Mouse (Mus musculus) left cerebral cortex, adult 11 months (tissue): ENCODE data around the gene Kctd11.
"Not testable (repeated sequence)": the region's sequence is repeated elsewhere in the genome, so short reads cannot be mapped to it uniquely, and the experiment has no call there.

Experiments used
- DNase-seq: peaks from one replicate; pipeline ENCODE4 v3.0.0; 2022; ENCODE audit warnings: low spot score

The Kctd11 gene

GRCm38 (mm10) chr11:69881787-69882670 is 823 bp upstream of the Kctd11 start:
- no peak for DNase-seq

GRCm38 (mm10) chr11:69880506-69880852 is 727 bp downstream of the Kctd11 start:
- DNase-seq = no peak

GRCm38 (mm10) chr11:69879711-69880110 is 1.5 kb downstream of the Kctd11 start:
- DNase-seq = no peak

- no peak for DNase-seq
Measured at GRCm38 (mm10) chr11:69878952-69879351, 2.3 kb downstream of the Kctd11 start.

DNA sequence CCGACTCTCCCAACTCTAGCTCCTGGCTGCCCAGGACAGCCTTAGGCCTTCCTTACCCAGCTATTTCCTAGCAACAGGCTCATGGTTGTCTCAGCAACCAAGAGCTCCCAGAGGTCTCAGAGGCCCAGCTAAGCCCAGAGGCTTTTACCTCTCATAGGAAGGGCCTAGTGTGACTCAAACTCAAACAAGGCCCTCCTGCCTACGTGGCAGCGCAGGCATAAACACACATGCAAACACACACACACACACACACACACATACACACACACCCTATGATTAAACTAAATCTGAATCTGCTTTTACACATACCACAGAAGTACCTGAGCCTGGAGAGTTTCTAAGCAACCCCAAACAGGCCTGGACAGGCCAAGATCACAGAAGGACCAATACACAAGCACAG is 2.8 kb downstream of the Kctd11 start:
- no peak for DNase-seq

GRCm38 (mm10) chr11:69877878-69878277 is 3.3 kb downstream of the Kctd11 start, which contains the start of gene Tmem95:
Tmem95 (minus strand) TSS chr11:69878018.
- no peak for DNase-seq

- DNase-seq = no peak
Measured at GRCm38 (mm10) chr11:69876867-69877266, 4.3 kb downstream of the Kctd11 start.

DNA sequence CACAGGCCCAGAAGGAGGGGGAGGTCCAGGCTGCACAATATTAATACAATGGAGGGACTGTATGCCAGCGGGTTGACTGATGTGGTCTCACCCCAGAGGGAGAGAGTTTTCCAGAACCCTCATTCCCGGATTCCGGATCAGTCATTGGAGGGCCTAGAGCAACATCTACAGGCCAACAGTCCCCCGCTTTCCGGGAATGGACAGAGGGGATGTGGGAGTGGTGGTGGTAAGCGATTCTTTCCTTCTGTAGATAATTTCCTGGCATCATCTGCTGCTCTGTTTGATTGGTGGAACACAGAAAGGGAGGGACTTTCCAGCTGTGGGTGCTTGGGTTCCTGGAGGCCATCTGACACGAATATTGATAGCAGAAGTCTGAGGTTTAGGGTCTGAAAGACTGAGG is 5.0 kb downstream of the Kctd11 start:
- DNase-seq = no peak

- DNase-seq = no peak
Measured at GRCm38 (mm10) chr11:69872451-69872850, 8.8 kb downstream of the Kctd11 start.

DNA sequence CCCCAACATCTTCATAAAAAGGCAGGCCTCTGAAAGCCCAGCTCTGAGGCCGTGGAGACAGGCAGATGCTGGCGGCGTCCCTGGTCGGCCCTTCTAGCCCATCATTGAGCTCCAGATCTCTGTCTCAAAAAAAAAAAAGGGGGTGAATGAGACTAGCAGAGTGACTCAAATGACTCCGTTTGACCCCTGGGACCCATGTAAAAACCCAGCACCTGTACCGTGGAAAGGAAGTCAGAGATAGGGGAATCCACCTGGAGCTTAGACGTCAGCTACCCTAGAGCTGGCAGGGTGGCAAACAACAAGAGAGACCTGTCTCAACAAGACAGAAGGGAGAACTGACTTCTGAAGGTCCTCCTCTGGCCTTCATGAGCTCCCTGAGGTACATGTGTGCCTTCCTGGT is 9.4 kb downstream of the Kctd11 start:
- no peak for DNase-seq

- DNase-seq = no peak
Measured at GRCm38 (mm10) chr11:69870289-69871069, 10.7 kb downstream of the Kctd11 start.

DNA sequence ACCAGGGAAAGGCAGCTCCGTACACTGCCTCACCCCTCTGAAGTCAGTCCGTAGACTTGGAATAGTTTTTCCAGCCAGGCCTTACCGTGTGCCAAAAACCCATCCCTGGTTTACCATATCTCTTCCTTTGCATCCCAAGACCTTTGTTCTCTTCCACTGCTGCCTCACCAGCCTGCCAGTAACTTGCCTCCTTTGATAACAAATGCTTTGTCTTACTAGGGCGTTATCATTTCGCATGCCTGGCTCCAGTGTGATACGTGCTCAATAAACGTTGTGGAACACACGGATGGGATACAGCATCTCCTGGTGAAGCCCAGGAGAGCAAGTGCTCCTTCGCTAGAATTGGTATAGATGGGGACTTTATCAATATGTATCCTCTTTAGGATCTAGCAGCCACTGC is 13.9 kb downstream of the Kctd11 start:
- no peak for DNase-seq

GRCm38 (mm10) chr11:69865561-69865960 is 15.6 kb downstream of the Kctd11 start:
- DNase-seq = no peak

DNA sequence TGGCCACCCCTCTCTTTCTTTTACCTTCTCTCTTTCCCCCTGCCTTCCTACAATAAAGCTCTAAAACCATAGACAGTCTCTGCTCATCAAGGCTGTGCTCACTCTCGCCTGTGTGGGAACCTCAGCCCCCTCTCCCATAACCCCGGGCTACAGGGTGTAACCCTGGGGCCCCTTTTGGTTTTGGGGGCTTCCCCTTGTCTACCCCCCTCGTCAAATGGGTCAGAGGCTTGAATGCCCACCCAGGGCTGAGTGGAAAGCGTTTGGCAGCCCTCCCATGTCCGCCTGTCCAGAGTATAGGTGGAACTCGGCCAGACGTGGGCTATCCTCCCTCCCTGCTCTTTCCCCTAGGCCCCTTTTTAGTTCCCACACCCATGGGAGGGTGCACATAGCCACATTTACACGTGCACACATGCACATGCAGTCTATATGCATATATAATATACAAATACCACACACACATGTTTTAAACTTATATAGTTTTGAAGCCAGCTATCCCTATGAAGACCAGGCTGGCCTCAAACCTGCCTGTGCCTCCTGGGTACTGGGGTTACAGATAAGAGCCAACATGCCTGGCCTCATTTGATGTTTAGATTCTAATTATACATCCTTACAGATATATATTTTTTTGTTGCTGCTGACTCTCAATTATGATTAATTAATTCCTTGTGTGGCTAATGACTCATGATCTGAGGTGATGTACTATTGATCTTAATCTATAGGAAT is 16.9 kb downstream of the Kctd11 start:
- no peak for DNase-seq

GRCm38 (mm10) chr11:69863729-69864128 is 17.5 kb downstream of the Kctd11 start:
- not testable (repeated sequence) for DNase-seq

- DNase-seq = no peak
Measured at GRCm38 (mm10) chr11:69858113-69858998, 22.9 kb downstream of the Kctd11 start, which contains the start of gene Tnk1. Tnk1 (minus strand) TSS chr11:69858730.

GRCm38 (mm10) chr11:69855347-69855746 is 25.9 kb downstream of the Kctd11 start:
- no peak for DNase-seq

- no peak for DNase-seq
Measured at GRCm38 (mm10) chr11:69854680-69855079, 26.5 kb downstream of the Kctd11 start.

DNA sequence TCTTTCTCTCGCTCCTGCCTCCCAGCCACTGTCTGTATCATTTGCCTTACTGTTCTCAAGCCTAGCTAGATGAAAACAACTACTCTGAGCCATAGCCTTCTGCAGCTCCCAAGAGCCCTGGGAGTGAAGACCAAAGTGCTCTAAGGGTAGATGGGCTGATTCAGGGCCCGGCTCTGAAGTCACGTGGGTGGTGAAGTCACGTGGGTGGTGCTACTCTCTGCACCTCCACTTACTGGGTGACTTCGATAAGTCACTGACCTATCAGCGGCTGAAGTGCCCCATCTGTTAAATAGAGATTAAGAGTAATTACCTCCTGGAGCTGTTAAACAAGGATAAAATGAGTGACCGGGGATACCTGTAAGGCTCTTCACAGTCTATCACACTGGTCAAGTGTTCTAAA is 27.2 kb downstream of the Kctd11 start:
- no peak for DNase-seq

- no peak for DNase-seq
Measured at GRCm38 (mm10) chr11:69850754-69851153, 30.5 kb downstream of the Kctd11 start.

DNA sequence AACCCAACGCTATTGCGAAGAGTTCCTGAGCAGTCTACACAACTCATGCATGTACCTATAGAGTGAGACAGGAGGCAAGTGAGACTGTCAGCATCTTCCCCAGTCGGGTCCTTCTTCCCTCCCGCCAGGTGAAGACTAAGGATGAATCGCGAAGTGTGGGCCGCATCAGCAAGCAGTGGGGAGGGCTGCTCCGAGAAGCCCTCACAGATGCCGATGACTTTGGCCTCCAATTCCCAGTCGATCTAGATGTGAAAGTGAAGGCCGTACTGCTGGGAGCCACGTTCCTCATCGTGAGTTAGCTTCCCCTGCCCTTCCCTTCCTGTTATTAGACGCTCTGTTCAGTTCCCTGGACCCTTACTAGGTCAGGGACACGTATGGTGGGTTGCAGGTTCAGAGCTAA is 31.3 kb downstream of the Kctd11 start:
- no peak for DNase-seq
